Mouse (Mus musculus) adrenal gland, adult (tissue): ENCODE data around the gene Dmpk.

Source experiments
- DNase-seq, 2 experiments: peaks; one replicate each; pipeline ENCODE4 v3.0.0; 2022 to 2023; ENCODE audit warnings: low spot score in 1 of 2; ENCODE audit not compliant: inconsistent age in 2 of 2

The Dmpk gene

DNA sequence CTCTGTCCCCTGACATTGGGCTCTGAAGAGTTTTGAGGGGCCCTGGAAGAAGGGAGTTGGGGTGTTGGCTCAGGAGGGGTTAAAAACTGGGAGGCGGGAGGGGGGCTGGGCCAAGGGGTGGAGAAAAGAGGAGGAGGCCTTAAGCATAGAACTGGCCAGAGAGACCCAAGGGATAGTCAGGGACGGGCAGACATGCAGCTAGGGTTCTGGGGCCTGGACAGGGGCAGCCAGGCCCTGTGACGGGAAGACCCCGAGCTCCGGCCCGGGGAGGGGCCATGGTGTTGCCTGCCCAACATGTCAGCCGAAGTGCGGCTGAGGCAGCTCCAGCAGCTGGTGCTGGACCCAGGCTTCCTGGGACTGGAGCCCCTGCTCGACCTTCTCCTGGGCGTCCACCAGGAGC lies at the start of gene Dmpk:
Gene Dmpk (plus strand): TSS at position 149 of the 400 bp plus-strand sequence.
- DNase-seq = peak; percentile 78 to 91

DNA sequence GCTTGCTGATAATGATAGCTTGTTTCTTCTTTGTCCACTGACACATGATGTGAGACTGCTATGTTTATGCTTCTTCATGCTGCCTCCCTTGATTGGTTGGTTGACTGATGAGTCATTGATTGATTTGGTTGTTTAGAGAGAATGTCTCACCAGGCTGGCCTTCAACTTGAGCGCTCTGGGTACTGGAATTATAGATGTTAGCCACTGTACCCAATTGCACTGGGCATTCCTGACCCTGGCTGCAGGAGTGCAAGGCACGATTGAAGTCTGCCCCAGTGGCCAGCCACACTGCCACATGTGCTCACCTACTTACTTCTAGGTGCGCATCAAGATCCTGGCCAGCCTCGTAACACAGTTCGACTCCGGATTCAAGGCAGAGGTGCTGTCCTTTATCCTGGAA lies 39.0 kb upstream of the Dmpk start:
- peak; percentile 60 to 81 for DNase-seq

DNA sequence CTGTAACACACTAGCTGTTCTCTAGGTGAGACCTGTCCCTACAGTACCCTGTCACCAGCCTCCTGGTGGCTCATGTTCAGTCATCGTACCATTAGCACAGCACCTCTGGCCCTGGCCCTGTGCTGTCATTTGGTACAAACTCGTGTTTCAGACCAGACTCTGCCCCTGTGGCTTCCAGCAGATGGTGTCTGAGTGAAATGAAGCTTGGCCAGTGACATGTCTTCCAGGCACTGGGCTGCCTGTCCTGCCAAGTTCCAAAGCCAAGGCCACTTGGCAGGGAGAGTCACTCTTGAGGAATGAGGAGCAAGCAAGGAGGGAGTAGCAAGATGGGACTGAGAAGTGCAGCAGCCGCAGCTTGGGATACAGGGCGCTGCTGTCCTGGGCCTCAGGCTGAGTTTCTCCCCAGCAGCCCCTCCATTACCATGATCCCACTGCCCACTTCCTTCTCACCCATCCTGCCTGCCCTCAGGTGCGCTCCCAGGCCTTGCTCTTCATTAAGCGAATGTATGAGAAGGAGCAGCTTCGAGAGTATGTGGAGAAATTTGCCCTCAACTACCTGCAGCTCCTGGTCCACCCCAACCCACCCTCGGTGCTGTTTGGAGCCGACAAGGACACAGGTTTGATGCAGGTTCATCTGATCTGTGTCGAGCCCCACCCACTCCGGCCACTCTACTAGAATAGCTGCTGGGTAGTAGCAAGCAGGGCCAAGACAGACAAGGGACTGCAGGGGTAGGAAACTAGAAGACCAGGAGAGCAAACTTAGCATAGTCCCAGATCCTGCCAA lies 37.2 kb upstream of the Dmpk start:
- peak; percentile 91 to 92 for DNase-seq

DNA sequence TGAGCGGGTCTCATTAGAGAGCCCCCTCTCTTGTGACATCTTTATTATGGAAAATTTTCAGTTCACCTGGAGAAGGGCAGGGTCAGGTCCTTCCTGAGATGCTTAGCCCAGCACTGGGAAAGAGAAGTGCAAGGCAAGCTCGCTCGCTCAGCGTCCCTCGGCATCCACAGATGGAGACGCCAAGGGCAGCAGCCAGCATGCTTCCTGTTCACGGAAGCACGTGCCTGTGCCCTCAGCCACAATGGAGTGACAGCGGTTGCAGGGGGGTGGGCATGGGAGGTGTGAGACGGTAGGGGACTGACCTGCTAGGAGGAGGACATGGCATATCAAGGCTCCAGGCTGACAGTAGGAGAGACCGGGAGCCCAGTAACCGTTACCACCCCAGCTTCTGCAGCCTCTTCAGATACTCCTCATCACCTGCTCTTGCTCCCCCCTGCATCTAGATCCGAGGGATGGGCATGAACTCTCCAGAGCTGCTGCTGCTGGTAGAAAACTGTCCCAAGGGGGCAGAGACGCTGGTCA lies 35.6 kb upstream of the Dmpk start:
- DNase-seq = no peak

DNA sequence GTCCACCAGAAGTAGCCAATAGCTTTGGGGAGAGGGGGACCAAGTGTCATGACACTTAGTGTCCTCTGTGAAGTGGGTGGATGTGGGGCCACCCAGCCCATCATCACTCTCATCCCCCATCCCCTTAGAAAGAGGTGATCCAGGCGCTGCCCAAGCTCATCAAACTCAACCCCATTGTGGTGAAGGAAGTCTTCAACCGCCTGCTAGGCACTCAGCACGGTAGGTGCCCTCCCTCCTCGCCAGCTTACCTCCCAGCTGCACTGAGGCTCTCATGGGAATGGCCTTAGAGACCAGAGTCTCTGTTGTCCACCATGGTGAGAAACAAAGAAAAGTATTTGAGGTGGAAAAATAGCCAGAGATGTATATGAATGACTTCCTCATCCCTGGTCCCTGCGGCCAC lies 34.4 kb upstream of the Dmpk start:
- no peak for DNase-seq

DNA sequence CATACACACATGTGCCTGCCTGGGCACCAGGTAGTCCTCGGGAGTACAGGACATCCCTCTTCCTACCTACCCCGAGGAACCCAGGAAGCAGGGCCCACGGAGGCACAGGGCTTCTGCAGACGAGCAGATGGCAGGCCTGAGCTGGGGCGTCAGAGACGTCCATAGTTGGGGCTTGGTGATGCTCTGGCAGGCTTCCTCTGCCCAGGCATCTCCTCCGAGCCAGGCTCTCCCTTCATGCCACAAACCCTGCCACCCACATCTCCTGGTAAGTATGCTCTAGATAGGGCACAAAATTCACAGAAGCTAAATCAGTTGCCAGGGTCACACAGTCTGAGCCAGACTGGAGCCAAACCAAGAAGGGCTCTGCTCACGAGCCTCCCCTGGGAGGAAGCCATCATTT lies 33.5 kb upstream of the Dmpk start:
- DNase-seq = no peak

DNA sequence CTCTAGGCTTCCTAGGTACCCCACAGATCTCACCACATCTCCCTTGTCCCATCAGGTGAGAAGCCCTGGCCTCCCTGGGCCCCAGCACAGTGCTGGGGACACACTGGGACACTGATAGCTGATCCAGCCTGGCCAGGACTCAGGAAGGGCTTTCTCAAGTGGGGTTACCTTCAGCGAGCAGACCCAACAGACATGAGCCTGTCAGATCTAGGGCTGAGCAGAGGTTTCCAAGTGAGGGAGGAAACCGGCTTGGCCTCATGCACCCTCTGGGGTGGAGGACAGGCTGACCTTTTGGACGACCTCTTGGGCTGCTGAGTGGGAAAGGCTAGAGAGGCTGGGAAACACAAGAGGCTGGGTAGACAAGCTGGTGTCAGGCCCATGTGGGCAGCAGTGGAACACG lies 32.5 kb upstream of the Dmpk start:
- DNase-seq = no peak

DNA sequence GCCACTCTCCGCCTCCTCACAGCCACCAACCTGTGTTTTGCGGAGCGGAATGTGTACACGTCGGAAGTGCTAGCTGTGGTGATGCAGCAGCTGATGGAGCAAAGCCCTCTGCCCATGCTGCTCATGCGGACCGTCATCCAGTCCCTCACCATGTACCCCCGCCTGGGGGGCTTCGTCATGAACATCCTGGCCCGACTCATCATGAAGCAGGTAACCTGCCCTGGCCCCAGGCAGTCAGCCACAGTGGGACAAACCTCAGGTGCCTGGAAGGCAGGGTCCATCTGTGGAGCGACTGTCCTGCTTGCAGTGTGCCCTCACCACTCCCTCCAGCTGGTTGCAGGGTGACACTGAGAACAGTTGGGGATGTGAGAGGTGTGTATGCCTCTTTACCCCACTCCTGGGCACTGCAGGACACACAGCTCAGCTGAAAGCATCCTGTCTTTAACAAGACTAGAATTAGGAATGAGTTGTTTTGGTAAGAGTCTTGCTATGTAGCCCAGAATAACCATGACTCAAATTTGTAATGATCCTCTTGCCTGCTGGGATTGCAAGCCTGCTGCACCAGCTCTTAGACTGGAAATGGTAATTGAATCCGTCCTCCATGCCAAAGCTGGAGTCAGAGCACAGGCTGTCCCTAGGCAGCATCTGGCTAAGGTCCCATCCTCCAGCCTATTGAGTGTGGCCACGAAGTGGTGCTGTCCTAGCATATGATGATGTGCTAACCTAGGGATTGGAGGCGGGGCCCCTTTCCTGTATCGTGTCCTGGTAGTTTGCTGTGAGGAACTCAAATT lies 31.1 kb upstream of the Dmpk start:
- no peak for DNase-seq

DNA sequence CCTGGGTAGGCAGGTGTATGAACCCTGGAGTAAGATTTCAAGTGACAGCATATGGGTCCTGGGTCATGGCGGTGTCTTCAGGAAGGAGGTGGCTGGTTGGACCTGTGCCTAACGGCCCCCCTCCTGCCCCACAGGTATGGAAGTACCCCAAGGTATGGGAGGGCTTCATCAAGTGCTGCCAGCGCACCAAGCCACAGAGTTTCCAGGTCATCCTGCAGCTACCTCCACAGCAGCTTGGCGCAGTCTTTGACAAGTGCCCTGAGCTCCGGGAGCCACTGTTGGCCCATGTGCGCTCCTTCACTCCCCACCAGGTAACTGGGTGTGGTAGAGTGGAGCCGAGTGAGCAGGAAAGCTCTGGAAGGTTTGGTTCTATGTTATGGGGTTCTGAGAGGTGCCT lies 30.5 kb upstream of the Dmpk start:
- no peak for DNase-seq

DNA sequence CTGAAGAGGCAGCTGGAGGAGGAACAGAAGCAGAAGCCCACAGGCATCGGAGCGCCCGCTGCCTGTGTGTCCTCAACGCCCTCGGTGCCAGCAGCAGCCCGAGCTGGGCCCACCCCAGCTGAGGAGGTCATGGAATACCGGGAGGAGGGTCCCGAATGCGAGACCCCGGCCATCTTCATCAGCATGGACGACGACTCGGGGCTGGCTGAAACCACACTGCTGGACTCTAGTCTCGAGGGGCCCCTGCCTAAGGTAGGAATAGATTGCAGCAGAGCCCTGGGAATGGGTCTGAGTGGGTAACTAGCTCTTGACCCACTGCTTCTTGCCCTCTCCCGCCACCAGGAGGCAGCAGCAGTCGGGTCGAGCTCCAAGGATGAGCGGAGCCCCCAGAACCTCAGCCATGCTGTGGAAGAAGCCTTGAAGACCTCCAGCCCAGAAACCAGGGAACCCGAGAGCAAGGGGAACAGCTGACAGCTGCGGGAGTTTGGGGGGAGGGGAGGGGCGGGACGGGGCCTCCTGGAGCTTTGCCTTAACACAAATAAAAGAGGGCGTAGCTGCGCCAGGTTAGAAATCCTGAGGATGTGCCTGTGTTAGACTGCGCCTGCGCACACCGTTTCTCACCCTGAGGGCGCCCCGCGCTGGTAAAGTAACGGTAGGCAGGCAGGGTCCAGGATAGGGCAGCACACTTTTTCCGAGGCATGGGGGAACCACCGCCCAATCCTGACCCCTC lies 29.4 kb upstream of the Dmpk start, which contains the start of gene Rsph6a:
Gene Rsph6a (plus strand): TSS at position 644 of the 730 bp plus-strand sequence.
- DNase-seq = peak in 1 of 2 experiments; percentile 67

DNA sequence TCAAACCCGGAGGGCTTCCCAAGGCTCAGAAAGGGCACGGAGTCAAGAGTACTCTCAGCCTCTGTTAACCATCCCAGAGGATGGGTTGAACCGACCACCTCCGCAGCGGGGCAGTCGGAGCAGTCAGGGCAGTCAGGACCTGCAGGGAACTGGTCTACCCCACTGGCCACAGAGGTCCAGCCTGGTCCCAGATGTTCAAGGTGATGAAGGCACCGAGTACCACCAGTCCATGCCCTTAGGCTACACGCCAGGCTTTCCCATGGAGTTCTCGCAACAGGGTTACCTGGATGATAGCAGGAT lies 28.9 kb upstream of the Dmpk start:
- DNase-seq = no peak

DNA sequence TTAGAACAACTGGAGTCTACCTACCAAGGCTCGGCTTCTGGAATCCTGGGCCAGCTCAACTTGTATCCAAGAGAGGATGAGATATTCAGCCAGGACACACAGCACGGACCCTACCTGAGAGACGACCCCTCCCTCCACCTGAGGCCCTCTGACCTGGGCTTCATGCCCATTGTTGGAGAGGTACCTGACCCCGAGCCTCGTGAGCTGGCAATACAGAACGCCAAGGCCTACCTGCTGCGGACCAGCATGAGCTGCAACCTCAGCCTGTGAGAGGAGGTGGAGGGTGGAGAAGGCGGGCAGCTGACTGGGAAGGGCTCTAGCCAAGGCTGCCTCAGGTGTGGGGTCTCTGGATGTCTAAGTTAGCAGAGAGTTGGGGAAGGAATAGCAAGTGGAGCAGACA lies 28.5 kb upstream of the Dmpk start:
- DNase-seq = peak in 1 of 2 experiments; percentile 24

DNA sequence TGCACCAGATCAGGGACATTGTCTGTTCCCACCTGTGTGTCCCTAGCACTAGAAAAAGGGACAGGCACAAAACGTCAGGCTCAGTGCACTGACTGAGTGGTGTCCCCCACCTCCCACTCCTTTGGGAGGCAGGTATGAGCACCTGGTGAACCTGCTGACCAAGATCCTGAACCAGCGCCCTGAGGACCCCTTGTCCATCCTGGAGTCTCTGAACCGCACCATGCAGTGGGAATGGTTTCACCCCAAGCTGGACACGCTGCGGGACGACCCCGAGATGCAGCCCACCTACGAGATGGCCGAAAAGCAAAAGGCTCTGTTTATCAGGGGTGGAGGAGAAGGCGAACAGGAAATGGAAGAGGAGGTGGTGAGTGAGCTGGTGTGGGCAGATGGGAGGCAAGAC lies 26.2 kb upstream of the Dmpk start:
- no peak for DNase-seq

DNA sequence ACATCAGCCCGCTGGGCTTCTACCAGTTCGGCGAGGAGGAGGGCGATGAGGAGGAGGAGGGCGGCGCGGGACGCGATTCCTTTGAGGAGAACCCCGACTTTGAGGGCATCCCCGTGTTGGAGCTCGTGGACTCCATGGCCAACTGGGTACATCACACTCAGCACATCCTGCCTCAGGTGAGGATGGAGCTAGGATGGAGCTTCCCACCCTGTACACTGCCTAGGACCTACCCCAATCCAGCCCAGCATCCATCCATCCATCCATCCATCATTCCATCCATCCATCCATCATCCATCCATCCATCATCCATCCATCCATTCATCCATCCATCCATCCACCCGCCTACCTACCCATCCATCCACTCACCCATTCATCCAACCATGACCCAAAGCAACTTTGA lies 17.8 kb upstream of the Dmpk start:
- no peak for DNase-seq

DNA sequence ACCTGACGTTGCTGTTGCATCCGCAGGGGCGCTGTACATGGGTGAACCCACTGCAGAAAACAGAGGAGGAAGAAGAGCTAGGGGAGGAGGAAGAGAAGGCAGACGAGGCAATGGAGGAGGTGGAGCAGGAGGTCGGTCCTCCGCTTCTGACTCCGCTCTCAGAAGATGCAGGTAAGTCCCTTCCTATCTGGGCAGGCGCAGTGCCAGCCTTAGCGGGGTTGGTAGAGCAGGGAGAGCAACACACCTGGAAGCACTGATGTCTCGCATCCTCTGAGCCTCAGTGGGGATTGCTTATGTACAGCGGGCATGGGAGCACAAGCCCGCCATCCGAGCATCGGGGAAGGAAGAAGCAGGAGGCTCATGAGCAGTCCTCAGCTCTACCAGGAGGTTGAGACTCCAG lies 16.6 kb upstream of the Dmpk start:
- no peak for DNase-seq

DNA sequence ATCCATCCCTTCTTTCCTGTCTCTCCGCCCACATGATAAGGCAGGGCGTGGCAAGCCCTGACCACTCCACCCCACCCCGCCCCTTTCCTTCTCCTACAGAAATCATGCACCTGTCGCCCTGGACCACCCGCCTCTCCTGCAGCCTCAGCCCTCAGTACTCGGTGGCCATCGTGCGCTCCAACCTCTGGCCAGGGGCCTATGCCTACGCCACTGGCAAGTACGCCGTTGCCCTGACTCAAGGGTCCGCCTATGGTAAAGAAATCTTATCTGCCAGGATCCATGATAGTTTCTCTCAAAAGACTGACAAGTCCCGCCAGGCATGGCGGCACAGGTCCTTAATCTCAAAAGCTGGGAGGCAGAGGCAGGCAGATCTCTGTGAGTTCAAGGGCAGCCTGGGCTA lies 15.7 kb upstream of the Dmpk start:
- peak; percentile 5 to 28 for DNase-seq

DNA sequence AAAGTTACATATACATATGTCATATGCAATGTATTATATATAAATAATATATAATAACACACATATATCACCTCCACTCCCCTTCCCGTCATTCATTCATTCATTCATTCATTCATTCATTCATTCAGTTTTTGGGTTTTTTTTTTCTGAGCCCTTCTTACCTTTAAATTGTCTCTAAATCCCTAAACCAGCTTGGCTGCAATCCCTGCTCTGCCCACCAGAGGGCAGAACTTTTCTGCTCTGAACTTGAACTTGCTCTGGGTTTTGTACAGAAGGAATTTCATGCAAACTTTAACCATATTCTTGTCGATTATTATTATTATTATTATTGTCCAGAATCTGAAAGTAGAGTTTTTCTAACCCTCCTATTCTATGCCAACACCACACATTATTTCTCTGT lies 14.9 kb upstream of the Dmpk start:
- DNase-seq = peak; percentile 64 to 91

DNA sequence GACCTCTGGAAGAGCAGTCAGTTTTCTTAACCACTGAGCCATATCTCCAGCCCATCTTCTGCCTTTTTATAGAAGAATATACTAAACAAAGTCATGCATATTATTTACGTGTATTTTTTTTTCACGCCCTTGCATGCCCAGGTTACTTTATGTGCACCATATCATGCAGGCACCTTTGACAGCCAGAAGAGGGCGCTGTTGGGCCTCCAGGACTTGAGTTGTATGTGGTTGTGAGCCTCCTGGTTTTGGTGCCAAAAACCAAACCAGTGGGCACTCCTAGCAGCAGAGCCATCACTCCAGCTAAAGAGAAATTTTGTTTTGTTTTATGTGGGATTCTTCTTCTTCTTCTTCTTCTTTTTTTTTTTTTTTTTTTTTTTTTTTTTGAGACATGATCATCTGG lies 14.1 kb upstream of the Dmpk start:
- DNase-seq = peak; percentile 32 to 60

DNA sequence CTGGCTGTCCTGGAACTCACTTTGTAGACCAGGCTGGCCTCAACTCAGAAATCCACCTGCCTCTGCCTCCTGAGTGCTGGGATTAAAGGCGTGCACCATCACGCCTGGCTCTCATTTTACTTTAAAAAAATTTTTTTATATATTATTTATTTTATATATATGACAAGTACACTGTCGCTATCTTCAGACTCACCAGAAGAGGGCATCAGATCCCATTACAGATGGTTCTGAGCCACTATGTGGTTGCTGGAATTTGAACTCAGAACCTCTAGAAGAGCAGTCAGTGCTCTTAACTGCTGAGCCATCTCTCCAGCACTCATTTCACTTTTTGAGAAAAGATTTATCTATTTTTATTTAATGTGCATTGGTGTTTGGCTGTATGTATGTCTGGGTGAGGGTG lies 12.6 kb upstream of the Dmpk start:
- DNase-seq = peak; percentile 7 to 46

DNA sequence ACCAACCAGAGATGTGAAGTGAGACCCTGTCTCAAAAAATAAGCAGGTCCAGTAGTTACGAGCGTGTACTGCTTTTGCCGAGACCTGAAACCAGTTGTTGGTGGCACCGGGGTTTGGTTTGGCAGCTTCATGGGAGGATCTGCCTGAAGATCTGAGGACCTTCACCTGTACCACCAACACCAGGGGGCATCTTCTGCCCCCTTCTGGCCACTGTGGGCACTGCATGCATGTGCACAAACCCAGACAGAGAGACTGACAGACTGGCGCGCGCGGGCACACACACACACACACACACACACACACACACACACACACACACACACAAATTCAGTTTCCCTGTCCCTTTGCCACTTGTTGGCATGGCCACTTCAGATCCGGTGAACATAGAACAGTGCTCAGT lies 10.1 kb upstream of the Dmpk start:
- DNase-seq = peak; percentile 39 to 68

DNA sequence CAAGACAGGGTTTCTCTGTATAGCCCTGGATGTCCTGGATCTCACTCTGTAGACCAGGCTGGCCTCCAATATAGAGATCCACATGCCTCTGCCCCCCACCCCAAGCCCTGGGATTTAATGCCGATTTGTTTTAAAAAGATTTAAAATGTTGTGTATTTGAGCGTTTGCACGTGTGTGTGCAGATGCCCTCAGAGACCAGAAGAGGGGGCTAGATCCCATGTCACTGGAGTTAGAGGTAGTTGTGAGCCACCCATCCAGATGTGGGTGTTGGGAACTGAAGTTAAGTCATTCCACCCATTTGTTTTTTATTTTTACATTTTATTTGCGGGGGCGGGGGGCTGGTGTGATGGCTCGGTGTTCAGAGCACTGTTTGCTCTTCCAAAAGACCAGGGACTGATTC lies 9.2 kb upstream of the Dmpk start:
- DNase-seq = no peak

DNA sequence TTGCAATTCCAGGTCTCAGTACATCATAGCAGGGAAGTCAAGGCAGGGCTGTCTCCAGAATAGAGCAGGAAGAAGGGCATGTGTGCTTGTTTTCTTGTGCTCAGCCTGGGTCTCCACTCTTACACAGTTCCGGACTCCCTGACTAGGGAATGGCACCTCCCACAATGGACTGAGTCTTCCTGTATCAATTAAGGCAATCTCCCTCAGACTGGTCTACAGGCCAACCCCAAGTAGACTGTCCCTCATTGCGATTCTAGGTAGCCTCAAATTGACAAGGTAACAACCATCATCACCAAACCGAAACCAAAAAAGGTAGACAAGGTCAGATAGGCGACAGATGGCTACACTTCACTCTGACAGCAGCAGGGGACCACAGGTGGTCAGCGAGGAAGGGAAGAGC lies 8.4 kb upstream of the Dmpk start:
- no peak for DNase-seq
